Mouse (Mus musculus) bone marrow, adult 2 months (tissue): ENCODE results near the gene Klhl2.

Source experiments
- CTCF ChIP-seq: fragments of 200-500 bp; IDR thresholded peaks from 2 replicates; pipeline ENCODE4 v1.5.1; 2011; ENCODE audit warnings: low read length, control low read depth; ENCODE audit not compliant: control insufficient read depth, insufficient read depth
- POLR2A ChIP-seq: fragments of 200-500 bp; IDR thresholded peaks from 2 replicates; pipeline ENCODE4 v1.6.1; 2011; ENCODE audit warnings: low read depth, mild to moderate bottlenecking, control low read depth, low read length, borderline replicate concordance; ENCODE audit not compliant: control insufficient read depth

- peak; percentile 48; the same call in 1 of the 2 replicates for TF ChIP-seq POLR2A
- no peak for TF ChIP-seq CTCF
Observed at GRCm38 (mm10) chr8:64849897-64850541, at the start of gene Klhl2.
